Mouse (Mus musculus): ENCODE data around the gene Arl4d.

DNA sequence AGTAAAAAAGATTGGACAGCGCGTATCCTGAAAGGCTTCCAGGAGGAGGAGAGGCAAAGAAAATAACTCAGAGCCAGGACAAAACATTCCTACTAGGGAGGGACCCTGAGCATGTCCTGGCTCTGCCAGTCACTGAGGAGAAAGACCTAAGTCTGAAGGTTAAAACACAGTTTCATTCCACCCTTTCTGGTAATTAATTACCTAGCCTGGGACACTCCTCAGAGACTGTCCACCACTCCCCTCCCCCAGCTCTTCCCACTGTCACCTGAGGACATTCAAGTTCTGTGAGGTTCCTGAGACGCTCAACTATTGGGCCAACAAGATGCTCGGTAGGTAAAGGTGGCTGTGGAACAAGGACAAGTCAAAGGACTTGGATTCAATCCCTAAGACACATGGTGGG, 10.0 kb downstream of the Arl4d start:
- TF ChIP-seq CTCF (IDR thresholded peaks at IDR 0.05; ENCODE audit: borderline replicate concordance, control insufficient read depth, extremely low read depth, insufficient read depth, low read length, poor library complexity) (no peak), POLR2A (IDR thresholded peaks at IDR 0.05; ENCODE audit: control insufficient read depth, extremely low read depth, insufficient read depth, low read length, poor library complexity) (no peak)

All from thymus, adult 2 months (tissue).